In genomic region chr13:97130413-97130812, GRCm38 (mm10) we compare ENCODE assay signal across 2 mouse cellular contexts. TPM values are rescaled to one million over a fixed set of nuclear protein-coding genes. Genes with fewer than 3 reads are reported as not detected.
DNase-seq lines count a peak whose midpoint lies in the region; ATAC-seq and TF ChIP-seq lines count a peak whose summit lies in the region.
"Not testable (repeated sequence)": the region's sequence is repeated elsewhere in the genome, so short reads cannot be mapped to it uniquely, and the experiment has no call there.

No protein-coding gene starts in this region.

- H3K27ac ChIP-seq in heart, embryonic 16.5 days (ENCODE audit: low read length); heart, postnatal 0 days (ENCODE audit: low read depth): not testable (repeated sequence)

- not testable (repeated sequence) for H3K4me3 ChIP-seq in heart, embryonic 16.5 days (ENCODE audit: low read length); heart, postnatal 0 days (ENCODE audit: low read depth, low read length)

- not testable (repeated sequence) for TF ChIP-seq EP300 in heart, postnatal 0 days (IDR thresholded peaks at IDR 0.05; ENCODE audit: low read depth)

- H3K4me2 ChIP-seq in heart, embryonic 16.5 days (ENCODE audit: low read depth, low read length); heart, postnatal 0 days (ENCODE audit: low read depth, low read length): not testable (repeated sequence)

- H3K4me1 ChIP-seq in heart, embryonic 16.5 days (ENCODE audit: control insufficient read depth, insufficient read depth, low read length); heart, postnatal 0 days (ENCODE audit: control insufficient read depth, insufficient read depth): not testable (repeated sequence)

- not testable (repeated sequence) for H3K27me3 ChIP-seq in heart, embryonic 16.5 days (ENCODE audit: control insufficient read depth, insufficient read depth, low read length); heart, postnatal 0 days (ENCODE audit: control insufficient read depth, insufficient read depth, low read length)

- H3K9me3 ChIP-seq in heart, embryonic 16.5 days (replicated peaks; ENCODE audit: control insufficient read depth, low read length); heart, postnatal 0 days (replicated peaks; ENCODE audit: control insufficient read depth, low read length): not testable (repeated sequence)

- not testable (repeated sequence) for TF ChIP-seq CTCF in heart, postnatal 0 days (IDR thresholded peaks at IDR 0.05; ENCODE audit: low read depth)

- no CpG with 5 or more reads among the region's 2 CpGs for WGBS in heart, embryonic 16.5 days
- WGBS in heart, postnatal 0 days = no CpG with 5 or more reads among the region's 2 CpGs

- not testable (repeated sequence) for H3K9ac ChIP-seq in heart, embryonic 16.5 days (ENCODE audit: low read length); heart, postnatal 0 days (replicated peaks; ENCODE audit: low read depth, low read length)

- H3K36me3 ChIP-seq in heart, embryonic 16.5 days (ENCODE audit: control insufficient read depth, insufficient read depth) = peaks cover 15% of the 10 kb centered on the region
- peaks cover 33% of the 10 kb centered on the region for H3K36me3 ChIP-seq in heart, postnatal 0 days (replicated peaks; ENCODE audit: control insufficient read depth, insufficient read depth, low read length)

- DNase-seq in heart, postnatal 0 days (ENCODE audit: low spot score) = not testable (repeated sequence)

- peak; percentile 67 for ATAC-seq in heart, embryonic 16.5 days (replicated peaks; ENCODE audit: extremely low read depth, insufficient read depth, low FRiP score)
- ATAC-seq in heart, postnatal 0 days (ENCODE audit: insufficient read depth, low read depth) = peak; percentile 77

RNA-seq across cellular contexts. Expression of gene Gfm2, which starts 7.3 kb away (rescaled TPM):
- polyA plus RNA-seq in heart, embryonic 16.5 days (2015; fragmentation: Nextera tagmentation; extraction: Ambion mirVana) = 31.4 and 33.9 TPM in 2 replicates
- 23.5 and 34.1 TPM in 2 replicates for total RNA-seq in heart, postnatal 0 days (2014; rRNA removed; ENCODE audit: low replicate concordance)
- 24.0 and 24.9 TPM in 2 replicates for polyA plus RNA-seq in heart, postnatal 0 days (2015; fragmentation: Nextera tagmentation; extraction: Ambion mirVana)

RNA-seq across cellular contexts. Expression of gene Nsa2, which starts 7.3 kb away (rescaled TPM):
- 37.4 and 41.8 TPM in 2 replicates for polyA plus RNA-seq in heart, embryonic 16.5 days (2015; fragmentation: Nextera tagmentation; extraction: Ambion mirVana)
- total RNA-seq in heart, postnatal 0 days (2014; rRNA removed; ENCODE audit: low replicate concordance) = 23.4 and 42.2 TPM in 2 replicates
- polyA plus RNA-seq in heart, postnatal 0 days (2015; fragmentation: Nextera tagmentation; extraction: Ambion mirVana) = 43.3 and 47.1 TPM in 2 replicates

RNA-seq across cellular contexts. Expression of gene Gm6169, which starts 31.4 kb away (rescaled TPM):
- polyA plus RNA-seq in heart, embryonic 16.5 days (2015; fragmentation: Nextera tagmentation; extraction: Ambion mirVana) = 2.4 and 9.4 TPM in 2 replicates
- 0.65 and 1.3 TPM in 2 replicates for total RNA-seq in heart, postnatal 0 days (2014; rRNA removed; ENCODE audit: low replicate concordance)
- polyA plus RNA-seq in heart, postnatal 0 days (2015; fragmentation: Nextera tagmentation; extraction: Ambion mirVana) = 2.1 and 2.5 TPM in 2 replicates
